Mouse (Mus musculus): ENCODE measurements around the gene Wdr11. TPM values are rescaled to one million over a fixed set of nuclear protein-coding genes. Genes with fewer than 3 reads are reported as not detected.

Gene Wdr11
- polyA plus RNA-seq, 1 experiment from 2014 or later, result 44.9 TPM

- peak; percentile 45; the same call in 1 of the 2 replicates for ATAC-seq
- 4% methylated on average over 6 of the region's 6 CpGs for WGBS
- Histone ChIP-seq H3K9me3 (ENCODE audit: control insufficient read depth, low read length) (no peaks in the 10 kb centered on the region), H3K4me1 (replicated peaks; ENCODE audit: control insufficient read depth, insufficient read depth, low read length) (peaks cover 29% of the 10 kb centered on the region), H3K4me3 (replicated peaks; ENCODE audit: low read length) (no peak overlapping the region), H3K4me2 (ENCODE audit: low read length) (no peak overlapping the region), H3K36me3 (ENCODE audit: control insufficient read depth, insufficient read depth) (no peaks in the 10 kb centered on the region), H3K27me3 (replicated peaks; ENCODE audit: control insufficient read depth, insufficient read depth, low read length) (no peaks in the 10 kb centered on the region), H3K27ac (ENCODE audit: low read length) (no peak overlapping the region), H3K9ac (replicated peaks; ENCODE audit: low read depth, low read length) (no peak overlapping the region)
These were observed 57.3 kb downstream of the Wdr11 start for GRCm38 (mm10) chr7:129648938-129649337.

DNA sequence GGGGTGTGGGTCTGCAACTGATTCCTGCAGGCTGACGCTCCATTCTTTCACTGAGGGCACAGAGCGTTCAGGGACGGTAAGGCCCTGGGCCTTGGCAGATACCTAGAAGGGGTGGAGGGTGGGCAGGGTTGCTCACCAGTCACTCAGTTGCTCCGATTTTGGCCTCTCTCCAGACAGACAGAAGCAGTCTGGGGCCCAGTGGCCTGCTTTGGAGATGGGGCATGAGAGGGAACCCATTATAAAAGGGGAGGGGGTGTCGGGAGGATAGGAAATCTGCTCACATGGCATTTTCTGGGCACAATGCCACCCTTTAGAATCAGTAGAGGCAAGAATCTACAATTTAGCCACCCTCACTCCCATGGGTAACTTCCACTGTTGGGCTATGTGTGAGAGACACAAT is 59.1 kb downstream of the Wdr11 start:
- H3K27me3 ChIP-seq (replicated peaks; ENCODE audit: control insufficient read depth, insufficient read depth, low read length), result no peaks in the 10 kb centered on the region
- no peak overlapping the region for H3K27ac ChIP-seq (ENCODE audit: low read length)
- no peak overlapping the region for H3K4me3 ChIP-seq (replicated peaks; ENCODE audit: low read length)
- H3K9me3 ChIP-seq (ENCODE audit: control insufficient read depth, low read length), result no peaks in the 10 kb centered on the region
- H3K4me2 ChIP-seq (ENCODE audit: low read length), result no peak overlapping the region
- no peaks in the 10 kb centered on the region for H3K36me3 ChIP-seq (ENCODE audit: control insufficient read depth, insufficient read depth)
- WGBS, result 33% methylated on average over 5 of the region's 5 CpGs
- peak; percentile 29; the same call in 1 of the 2 replicates for ATAC-seq
- no peak overlapping the region for H3K9ac ChIP-seq (replicated peaks; ENCODE audit: low read depth, low read length)
- H3K4me1 ChIP-seq (replicated peaks; ENCODE audit: control insufficient read depth, insufficient read depth, low read length), result peaks cover 47% of the 10 kb centered on the region

GRCm38 (mm10) chr7:129651781-129652180 is 60.1 kb downstream of the Wdr11 start:
- no peaks in the 10 kb centered on the region for H3K9me3 ChIP-seq (ENCODE audit: control insufficient read depth, low read length)
- H3K27ac ChIP-seq (ENCODE audit: low read length), result no peak overlapping the region
- H3K36me3 ChIP-seq (ENCODE audit: control insufficient read depth, insufficient read depth), result no peaks in the 10 kb centered on the region
- no peak overlapping the region for H3K9ac ChIP-seq (replicated peaks; ENCODE audit: low read depth, low read length)
- no peak for ATAC-seq
- no peak overlapping the region for H3K4me3 ChIP-seq (replicated peaks; ENCODE audit: low read length)
- H3K27me3 ChIP-seq (replicated peaks; ENCODE audit: control insufficient read depth, insufficient read depth, low read length), result no peaks in the 10 kb centered on the region; the same call in 1 of the 2 replicates
- peaks cover 54% of the 10 kb centered on the region for H3K4me1 ChIP-seq (replicated peaks; ENCODE audit: control insufficient read depth, insufficient read depth, low read length)
- WGBS, result 27% methylated on average over 7 of the region's 7 CpGs
- no peak overlapping the region for H3K4me2 ChIP-seq (ENCODE audit: low read length)

- no peak overlapping the region for H3K9ac ChIP-seq (replicated peaks; ENCODE audit: low read depth, low read length)
- no peak for ATAC-seq
- no peaks in the 10 kb centered on the region for H3K36me3 ChIP-seq (ENCODE audit: control insufficient read depth, insufficient read depth)
- H3K4me1 ChIP-seq (replicated peaks; ENCODE audit: control insufficient read depth, insufficient read depth, low read length), result peaks cover 54% of the 10 kb centered on the region
- no peaks in the 10 kb centered on the region; the same call in 1 of the 2 replicates for H3K27me3 ChIP-seq (replicated peaks; ENCODE audit: control insufficient read depth, insufficient read depth, low read length)
- no peaks in the 10 kb centered on the region for H3K9me3 ChIP-seq (ENCODE audit: control insufficient read depth, low read length)
- no peak overlapping the region for H3K4me3 ChIP-seq (replicated peaks; ENCODE audit: low read length)
- no peak overlapping the region for H3K4me2 ChIP-seq (ENCODE audit: low read length)
- 18% methylated on average over 9 of the region's 9 CpGs for WGBS
- H3K27ac ChIP-seq (ENCODE audit: low read length), result no peak overlapping the region
These were observed 61.3 kb downstream of the Wdr11 start for GRCm38 (mm10) chr7:129652901-129653460.

- H3K4me1 ChIP-seq (replicated peaks; ENCODE audit: control insufficient read depth, insufficient read depth, low read length), result peaks cover 54% of the 10 kb centered on the region
- H3K4me3 ChIP-seq (replicated peaks; ENCODE audit: low read length), result no peak overlapping the region
- H3K27me3 ChIP-seq (replicated peaks; ENCODE audit: control insufficient read depth, insufficient read depth, low read length), result no peaks in the 10 kb centered on the region; the same call in 1 of the 2 replicates
- no peaks in the 10 kb centered on the region for H3K36me3 ChIP-seq (ENCODE audit: control insufficient read depth, insufficient read depth)
- ATAC-seq, result peak; percentile 41; the same call in 1 of the 2 replicates
- H3K27ac ChIP-seq (ENCODE audit: low read length), result no peak overlapping the region
- no peak overlapping the region; the same call in 1 of the 2 replicates for H3K9ac ChIP-seq (replicated peaks; ENCODE audit: low read depth, low read length)
- no peaks in the 10 kb centered on the region for H3K9me3 ChIP-seq (ENCODE audit: control insufficient read depth, low read length)
- H3K4me2 ChIP-seq (ENCODE audit: low read length), result no peak overlapping the region
- 8% methylated on average over 11 of the region's 11 CpGs for WGBS
These were observed 62.2 kb downstream of the Wdr11 start for GRCm38 (mm10) chr7:129653791-129654271.

- Histone ChIP-seq H3K27me3 (replicated peaks; ENCODE audit: control insufficient read depth, insufficient read depth, low read length) (no peaks in the 10 kb centered on the region; the same call in 1 of the 2 replicates), H3K4me3 (replicated peaks; ENCODE audit: low read length) (no peak overlapping the region), H3K36me3 (ENCODE audit: control insufficient read depth, insufficient read depth) (no peaks in the 10 kb centered on the region), H3K9ac (replicated peaks; ENCODE audit: low read depth, low read length) (no peak overlapping the region), H3K4me2 (ENCODE audit: low read length) (peak overlapping the region; percentile 19), H3K4me1 (replicated peaks; ENCODE audit: control insufficient read depth, insufficient read depth, low read length) (peaks cover 54% of the 10 kb centered on the region), H3K27ac (ENCODE audit: low read length) (no peak overlapping the region), H3K9me3 (ENCODE audit: control insufficient read depth, low read length) (no peaks in the 10 kb centered on the region)
- 7% methylated on average over 12 of the region's 12 CpGs for WGBS
- peak; percentile 16; the same call in 1 of the 2 replicates for ATAC-seq
These were observed 63.3 kb downstream of the Wdr11 start for GRCm38 (mm10) chr7:129654923-129655322.

- no peak for ATAC-seq
- 0 out of 2 replicates have a peak overlapping the region, but pooled peaks have one; percentile 9 for H3K9ac ChIP-seq (replicated peaks; ENCODE audit: low read depth, low read length)
- H3K9me3 ChIP-seq (ENCODE audit: control insufficient read depth, low read length), result no peaks in the 10 kb centered on the region
- no peak overlapping the region for H3K27ac ChIP-seq (ENCODE audit: low read length)
- H3K4me1 ChIP-seq (replicated peaks; ENCODE audit: control insufficient read depth, insufficient read depth, low read length), result peaks cover 51% of the 10 kb centered on the region
- peak overlapping the region; percentile 19 for H3K4me2 ChIP-seq (ENCODE audit: low read length)
- 22% methylated on average over 14 of the region's 14 CpGs for WGBS
- H3K36me3 ChIP-seq (ENCODE audit: control insufficient read depth, insufficient read depth), result no peaks in the 10 kb centered on the region
- H3K27me3 ChIP-seq (replicated peaks; ENCODE audit: control insufficient read depth, insufficient read depth, low read length), result no peaks in the 10 kb centered on the region; the same call in 1 of the 2 replicates
- H3K4me3 ChIP-seq (replicated peaks; ENCODE audit: low read length), result no peak overlapping the region
These were observed 64.1 kb downstream of the Wdr11 start for GRCm38 (mm10) chr7:129655604-129656226.

GRCm38 (mm10) chr7:129657867-129658266 is 66.2 kb downstream of the Wdr11 start:
- H3K4me3 ChIP-seq (replicated peaks; ENCODE audit: low read length), result no peak overlapping the region
- no peaks in the 10 kb centered on the region for H3K36me3 ChIP-seq (ENCODE audit: control insufficient read depth, insufficient read depth)
- 86% methylated on average over 8 of the region's 8 CpGs for WGBS
- H3K4me1 ChIP-seq (replicated peaks; ENCODE audit: control insufficient read depth, insufficient read depth, low read length), result peaks cover 38% of the 10 kb centered on the region
- H3K9ac ChIP-seq (replicated peaks; ENCODE audit: low read depth, low read length), result no peak overlapping the region
- no peaks in the 10 kb centered on the region; the same call in 1 of the 2 replicates for H3K27me3 ChIP-seq (replicated peaks; ENCODE audit: control insufficient read depth, insufficient read depth, low read length)
- H3K4me2 ChIP-seq (ENCODE audit: low read length), result no peak overlapping the region
- no peak for ATAC-seq
- no peak overlapping the region for H3K27ac ChIP-seq (ENCODE audit: low read length)
- no peaks in the 10 kb centered on the region for H3K9me3 ChIP-seq (ENCODE audit: control insufficient read depth, low read length)

DNA sequence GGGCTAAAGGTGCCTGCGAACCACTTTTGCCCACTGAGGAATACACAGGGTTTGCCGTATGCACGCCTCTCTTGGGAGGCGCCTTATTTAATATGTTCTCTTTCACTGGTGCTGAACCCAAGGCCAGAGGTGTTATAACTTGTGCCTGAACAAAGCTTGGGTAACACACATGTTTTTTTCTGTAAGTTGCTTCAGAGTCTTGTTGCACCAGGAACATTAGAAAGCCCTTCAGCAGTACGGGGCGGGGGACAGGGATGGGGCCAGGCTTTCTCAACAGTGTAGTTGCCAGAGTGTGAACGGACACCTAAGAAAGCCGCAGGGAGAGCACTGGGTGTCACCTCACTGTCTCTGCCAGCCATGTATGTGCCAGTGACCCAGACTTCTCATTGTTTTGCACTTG is 68.1 kb downstream of the Wdr11 start:
- Histone ChIP-seq H3K9me3 (ENCODE audit: control insufficient read depth, low read length) (no peaks in the 10 kb centered on the region), H3K4me1 (replicated peaks; ENCODE audit: control insufficient read depth, insufficient read depth, low read length) (peaks cover 29% of the 10 kb centered on the region), H3K36me3 (ENCODE audit: control insufficient read depth, insufficient read depth) (no peaks in the 10 kb centered on the region), H3K9ac (replicated peaks; ENCODE audit: low read depth, low read length) (no peak overlapping the region), H3K27ac (ENCODE audit: low read length) (no peak overlapping the region), H3K4me2 (ENCODE audit: low read length) (no peak overlapping the region), H3K4me3 (replicated peaks; ENCODE audit: low read length) (no peak overlapping the region), H3K27me3 (replicated peaks; ENCODE audit: control insufficient read depth, insufficient read depth, low read length) (no peaks in the 10 kb centered on the region; the same call in 1 of the 2 replicates)
- ATAC-seq, result no peak
- 83% methylated on average over 8 of the region's 8 CpGs for WGBS
